Mouse (Mus musculus): ENCODE measurements around the gene Smarcd3. TPM values are rescaled to one million over a fixed set of nuclear protein-coding genes. Genes with fewer than 3 reads are reported as not detected.
A peak's percentile ranks its signal among the peaks of the same experiment; 100 is the strongest.

Gene Smarcd3
- 100 to 1,000 TPM in 2 of 4 experiments, 10 to 100 TPM in 2; 98.6 to 117 (median 104) TPM for total RNA-seq (2022)

GRCm38 (mm10) chr5:24623986-24624821 is at the start of gene Smarcd3:
Smarcd3 (minus strand) TSS chr5:24624411.
- DNase-seq (ENCODE audit: low spot score in 2 of 2) = peak; percentile 67 to 85

DNA sequence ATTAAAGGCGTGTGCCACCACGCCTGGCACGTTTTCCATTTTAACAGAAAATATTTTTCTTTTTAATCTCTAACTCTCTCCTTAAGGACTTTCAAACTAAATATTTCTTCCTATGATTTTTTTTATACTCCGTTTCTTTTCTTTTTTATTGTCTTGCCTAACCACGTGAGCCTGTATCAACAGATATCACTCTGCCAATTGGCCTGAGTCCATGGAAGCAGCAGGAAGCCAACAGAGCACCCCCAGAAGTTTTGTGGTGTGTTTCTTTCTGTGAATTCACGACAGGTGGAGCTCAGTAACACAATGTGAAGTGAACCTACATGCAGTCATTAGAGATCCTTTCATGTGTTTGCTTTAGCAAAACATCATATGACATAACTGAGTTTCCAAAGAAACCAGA is 37.2 kb upstream of the Smarcd3 start:
- no peak for DNase-seq (ENCODE audit: low spot score in 2 of 2)

DNA sequence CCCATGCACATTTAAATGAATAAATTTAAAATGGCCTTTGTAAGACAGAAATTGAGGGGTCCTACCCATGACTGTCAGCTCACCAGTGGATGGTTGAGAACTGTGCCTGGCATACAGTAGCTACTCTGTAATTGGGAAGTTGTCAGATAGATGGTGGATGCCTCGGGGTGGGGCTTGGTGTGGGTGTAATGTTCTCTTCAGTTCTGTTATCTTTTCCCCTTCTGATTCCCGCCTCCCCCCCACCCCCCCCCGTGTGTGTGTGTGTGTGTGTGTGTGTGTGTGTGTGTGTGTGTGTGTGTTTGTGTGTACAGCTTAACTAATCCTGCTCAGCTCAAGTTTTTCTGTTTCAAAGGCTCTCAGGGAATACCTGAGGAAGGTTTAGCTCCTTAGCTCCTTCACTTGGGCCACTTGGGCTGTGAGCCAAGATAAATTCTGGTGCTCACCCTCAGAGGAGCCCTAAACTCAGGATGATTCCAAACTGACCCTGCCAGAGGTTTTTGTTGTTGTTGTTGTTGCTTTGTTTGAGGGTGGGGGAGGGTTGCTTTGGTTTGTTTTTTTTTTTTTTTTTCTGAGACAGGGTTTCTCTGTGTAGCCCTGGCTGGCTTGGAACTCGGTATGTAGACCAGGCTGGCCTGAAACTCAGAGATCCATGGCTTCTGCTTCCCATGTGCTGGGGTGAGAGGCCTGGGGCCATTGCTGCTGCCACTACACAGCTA is 35.7 kb upstream of the Smarcd3 start:
- DNase-seq (ENCODE audit: low spot score in 2 of 2) = no peak

GRCm38 (mm10) chr5:24657113-24657512 is 32.9 kb upstream of the Smarcd3 start:
- DNase-seq (ENCODE audit: low spot score in 2 of 2) = peak in 1 of 2 experiments; percentile 31

- no peak for DNase-seq (ENCODE audit: low spot score in 2 of 2)
Observed at GRCm38 (mm10) chr5:24654491-24654890, 30.3 kb upstream of the Smarcd3 start.

GRCm38 (mm10) chr5:24652780-24653179 is 28.6 kb upstream of the Smarcd3 start:
- DNase-seq (ENCODE audit: low spot score in 2 of 2) = no peak

- DNase-seq (ENCODE audit: low spot score in 2 of 2) = peak; percentile 61 to 82
Observed at GRCm38 (mm10) chr5:24651768-24652752, 27.8 kb upstream of the Smarcd3 start.

DNA sequence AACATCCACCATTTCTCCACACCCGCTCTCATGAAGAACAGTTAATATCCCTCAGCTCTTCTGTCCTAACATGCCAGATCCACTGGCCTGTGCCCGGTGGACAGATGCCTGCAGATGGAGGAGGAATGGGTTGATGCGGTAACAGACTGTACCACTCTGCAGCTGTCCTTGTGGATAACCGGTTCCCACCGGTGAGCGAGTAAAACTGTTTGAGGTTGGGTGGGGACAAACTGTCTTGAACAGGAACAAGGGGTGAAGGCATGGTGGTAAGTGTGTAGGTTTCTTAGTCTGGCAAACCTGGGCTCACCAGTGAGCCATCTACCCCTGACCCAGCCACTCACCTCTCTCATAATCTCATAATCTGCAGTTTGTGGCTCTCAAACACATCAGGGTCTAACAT is 27.1 kb upstream of the Smarcd3 start:
- no peak for DNase-seq (ENCODE audit: low spot score in 2 of 2)

DNA sequence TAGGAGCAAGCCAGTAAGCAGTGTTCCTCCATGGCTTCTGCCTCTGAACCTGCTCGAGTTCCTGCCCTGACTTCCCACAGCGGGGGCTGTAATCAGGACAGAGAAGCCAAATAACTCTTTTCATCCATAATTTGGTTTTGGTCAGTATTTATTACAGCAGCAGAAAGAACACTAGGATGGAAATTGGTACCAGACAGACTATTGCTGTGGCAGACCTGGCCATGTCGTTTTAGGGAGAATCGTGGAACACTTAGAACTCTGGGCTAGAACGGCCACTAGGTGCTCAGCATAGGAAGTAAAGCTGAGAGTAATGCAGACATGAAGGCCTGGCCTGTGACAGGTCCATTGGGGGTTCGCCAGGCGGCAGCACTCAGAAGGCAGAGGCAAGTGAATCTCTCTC is 25.5 kb upstream of the Smarcd3 start:
- no peak for DNase-seq (ENCODE audit: low spot score in 2 of 2)

- no peak for DNase-seq (ENCODE audit: low spot score in 2 of 2)
Observed at GRCm38 (mm10) chr5:24649231-24649630, 25.0 kb upstream of the Smarcd3 start.

DNA sequence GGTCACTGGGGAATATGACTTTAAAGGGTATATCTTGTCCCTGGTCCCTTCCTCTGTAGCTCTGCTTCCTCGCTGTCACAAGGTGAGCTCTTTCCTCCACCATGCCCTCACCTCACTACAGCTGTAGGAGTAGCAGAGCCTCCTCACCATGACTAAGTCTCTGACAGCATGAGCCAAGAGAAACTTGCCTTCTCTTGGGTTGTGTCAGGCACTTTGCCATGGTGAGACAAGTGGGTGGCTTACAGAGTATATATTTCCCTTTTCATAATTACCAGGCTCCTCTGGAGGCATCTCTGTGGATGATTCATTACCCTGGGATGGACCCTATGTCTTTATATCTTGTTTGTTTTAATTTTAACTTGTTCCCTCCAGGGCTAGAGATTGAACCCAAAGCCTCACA is 21.2 kb upstream of the Smarcd3 start:
- no peak for DNase-seq (ENCODE audit: low spot score in 2 of 2)

- no peak for DNase-seq (ENCODE audit: low spot score in 2 of 2)
Observed at GRCm38 (mm10) chr5:24639081-24639480, 14.9 kb upstream of the Smarcd3 start.

DNA sequence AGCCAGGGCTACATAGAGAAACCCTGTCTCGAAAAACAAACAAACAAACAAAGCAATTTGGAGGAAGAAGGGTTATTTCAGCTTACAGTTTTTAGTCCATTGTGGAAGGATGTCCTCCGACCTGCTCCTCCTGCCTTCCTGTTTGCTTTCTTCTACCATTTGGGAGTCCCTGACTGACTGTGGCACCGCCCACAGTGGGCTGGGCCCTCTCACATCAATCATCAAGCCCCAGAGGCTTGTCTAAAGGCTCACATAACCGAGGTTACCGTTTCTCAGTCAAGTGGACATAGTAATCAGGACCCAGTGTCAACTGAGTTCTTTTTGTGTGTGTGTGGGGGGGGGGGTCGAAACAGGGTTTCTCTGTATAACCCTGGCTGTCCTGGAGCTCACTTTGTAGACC is 13.9 kb upstream of the Smarcd3 start:
- no peak for DNase-seq (ENCODE audit: low spot score in 2 of 2)

DNA sequence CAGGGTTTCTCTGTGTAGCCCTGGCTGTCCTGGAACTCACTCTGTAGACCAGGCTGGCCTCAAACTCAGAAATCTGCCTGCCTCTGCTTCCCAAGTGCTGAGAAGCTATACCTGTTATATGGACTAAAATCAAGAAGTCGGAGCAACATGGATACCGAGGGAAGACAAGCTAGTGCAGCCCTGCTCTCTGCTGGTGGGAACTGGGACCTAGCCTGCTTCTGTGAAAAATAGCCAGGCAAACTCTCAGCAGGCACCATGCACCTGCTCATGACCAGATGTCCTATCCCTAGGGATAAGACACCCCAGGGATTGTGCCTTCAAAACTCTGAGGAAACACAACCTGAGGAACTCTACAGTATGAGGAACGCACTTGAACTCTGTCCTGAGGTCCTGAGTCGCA is 12.8 kb upstream of the Smarcd3 start:
- no peak for DNase-seq (ENCODE audit: low spot score in 2 of 2)

DNA sequence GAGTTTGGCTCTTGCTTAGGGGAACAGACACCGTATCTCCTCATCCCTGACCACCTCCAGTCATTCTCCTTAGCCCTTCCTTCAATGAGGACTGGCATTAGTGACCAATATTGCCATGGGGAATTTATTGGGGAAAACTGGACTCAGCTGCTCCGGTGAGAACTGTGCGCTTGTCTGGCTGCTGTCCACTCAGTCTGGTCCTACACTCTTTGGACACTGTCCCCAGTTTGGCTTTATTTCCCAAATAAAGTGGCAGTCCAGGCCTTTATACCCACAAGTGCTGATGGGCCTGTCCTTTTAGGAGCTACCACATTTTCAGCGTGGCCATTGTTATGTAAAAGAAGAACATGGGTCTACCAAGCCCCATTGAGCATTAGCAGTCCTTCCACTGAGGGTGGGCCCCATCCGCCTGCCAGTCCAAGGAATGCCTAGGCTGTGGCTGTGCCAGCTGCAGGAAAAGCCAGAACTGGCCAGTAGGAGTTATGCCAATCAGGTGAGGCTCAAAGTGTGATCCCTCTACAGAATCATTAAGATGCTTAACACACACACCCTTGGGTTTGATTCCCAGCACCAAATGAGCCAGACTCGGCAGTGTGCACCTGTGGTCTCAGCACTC is 11.4 kb upstream of the Smarcd3 start:
- DNase-seq (ENCODE audit: low spot score in 2 of 2) = no peak

DNA sequence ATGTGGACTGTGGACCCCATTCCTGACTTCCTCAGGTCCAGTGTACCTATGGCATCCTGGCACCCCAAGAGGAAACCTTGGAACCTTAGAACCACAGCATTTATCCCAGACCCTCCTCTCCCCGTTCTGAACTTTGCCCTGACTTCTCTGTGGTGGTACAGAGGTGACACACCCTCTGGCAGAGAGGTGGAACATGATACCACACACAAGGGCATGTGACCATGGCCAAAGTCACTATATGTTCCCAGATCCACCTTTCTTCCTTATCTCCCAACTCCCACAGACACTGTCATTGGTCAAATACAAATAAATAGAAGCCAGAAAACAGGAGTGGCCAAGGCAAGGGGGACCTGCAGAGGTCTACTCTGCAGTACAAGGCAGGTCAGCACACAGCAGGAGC is 10.9 kb upstream of the Smarcd3 start:
- no peak for DNase-seq (ENCODE audit: low spot score in 2 of 2)

DNA sequence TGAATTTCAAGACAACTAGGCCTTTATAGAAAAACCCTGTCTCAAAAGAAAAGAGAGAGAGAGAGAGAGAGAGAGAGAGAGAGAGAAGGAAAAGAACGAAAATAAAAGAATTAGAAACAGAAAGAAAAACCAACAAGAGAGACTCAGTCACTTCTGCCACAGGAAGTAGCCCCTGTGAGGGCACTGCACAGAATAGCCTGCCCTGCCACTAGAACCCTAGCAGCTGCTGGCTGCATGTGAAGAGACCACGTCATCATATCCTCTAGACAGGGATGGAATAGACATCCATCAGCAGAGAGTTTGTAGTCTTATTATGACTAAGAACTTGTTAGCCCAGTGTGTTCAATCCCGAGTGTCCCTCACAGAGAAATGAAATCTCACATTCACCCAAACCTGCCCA is 5.5 kb upstream of the Smarcd3 start:
- DNase-seq (ENCODE audit: low spot score in 2 of 2) = no peak

- no peak for DNase-seq (ENCODE audit: low spot score in 2 of 2)
Observed at GRCm38 (mm10) chr5:24624822-24625120, 560 bp upstream of the Smarcd3 start.

DNA sequence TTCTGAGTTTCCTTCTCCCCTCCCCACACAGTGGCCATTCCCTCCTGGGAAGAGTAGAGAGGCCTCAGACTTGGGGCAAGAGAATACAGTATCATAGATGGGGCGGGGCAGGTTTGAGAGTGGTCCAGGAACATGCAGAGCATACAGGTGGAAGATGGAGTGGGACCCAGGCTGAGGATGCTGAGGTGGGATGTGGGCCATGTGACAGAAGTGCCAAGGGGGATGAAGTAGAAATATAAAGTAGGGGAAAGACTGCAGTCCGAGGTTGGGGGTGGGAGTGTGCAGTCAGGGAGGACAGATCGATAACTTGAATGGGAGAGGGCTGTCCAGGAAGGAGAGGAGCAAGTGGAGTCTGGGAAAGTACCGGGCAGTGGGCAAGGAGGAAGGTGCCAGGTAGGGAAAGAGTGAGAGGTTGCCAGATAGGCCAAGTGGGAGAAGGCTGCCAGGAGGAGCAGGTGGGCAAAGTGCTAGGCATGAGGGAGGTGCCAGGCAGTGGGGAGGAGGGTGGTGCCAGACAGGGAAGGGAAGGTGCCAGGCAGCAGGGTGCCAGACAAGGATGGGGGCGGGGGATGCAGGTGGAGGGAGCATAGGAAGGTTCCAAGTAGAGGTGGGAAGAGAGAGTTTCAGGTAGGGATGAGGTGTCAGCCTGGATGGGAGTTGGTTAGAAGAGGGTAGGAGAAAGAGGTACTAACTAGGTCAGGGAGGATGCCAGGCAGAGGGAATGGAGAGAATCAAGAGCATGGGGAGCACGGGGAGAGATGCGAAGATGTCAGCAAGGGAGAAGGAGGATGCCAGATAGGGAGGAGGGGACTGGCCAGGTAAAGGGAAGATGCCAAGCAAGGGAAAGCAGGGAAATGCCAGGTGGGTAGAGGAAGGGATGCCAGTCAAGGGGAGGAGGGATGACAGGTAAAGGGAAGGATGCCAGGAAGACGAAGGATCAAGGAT is 898 bp downstream of the Smarcd3 start:
- peak in 1 of 2 experiments; percentile 76 for DNase-seq (ENCODE audit: low spot score in 2 of 2)

DNA sequence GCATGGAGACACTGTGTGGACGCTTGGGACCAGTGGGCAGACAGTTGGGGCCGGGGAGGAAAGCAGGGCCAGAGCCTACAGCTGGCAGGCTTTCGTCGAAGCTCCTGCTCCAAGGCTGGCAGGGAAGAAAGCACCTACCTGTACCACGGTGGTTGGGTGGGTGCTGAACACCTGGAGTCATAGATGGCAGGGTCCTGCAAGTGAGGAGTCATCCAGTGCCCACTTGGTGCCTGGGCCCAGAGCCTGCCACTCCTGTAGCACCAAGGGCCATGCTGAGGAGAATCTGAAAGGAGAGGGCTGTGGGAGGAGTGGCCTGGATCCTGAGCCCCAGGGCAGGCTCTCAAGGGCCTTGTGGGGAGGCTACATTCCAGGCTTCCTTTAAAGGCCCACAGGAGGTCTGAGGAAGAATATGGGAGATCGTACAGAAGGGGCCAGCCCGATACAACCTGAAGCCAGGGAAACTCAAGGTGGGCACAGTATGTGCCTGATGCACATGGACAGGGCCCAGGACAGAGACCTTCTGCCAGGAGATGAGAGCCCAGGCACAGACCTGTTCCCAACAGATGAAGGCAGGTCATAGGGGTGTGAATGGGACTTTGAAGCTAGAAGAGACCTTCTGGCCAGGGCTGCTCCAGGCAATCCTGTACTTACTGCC is 1.7 kb downstream of the Smarcd3 start:
- DNase-seq (ENCODE audit: low spot score in 2 of 2) = no peak
